Mouse (Mus musculus) regulatory T cell (primary cell): Measurements from ENCODE around the gene Cela3b.
"Not testable (repeated sequence)": the region's sequence is repeated elsewhere in the genome, so short reads cannot be mapped to it uniquely, and the experiment has no call there.

Experiments
- in situ Hi-C: fragments of 300-600 bp; cut with MboI, MseI; formaldehyde crosslinking; loops from one replicate; pipeline ENCODE4 v1.15.1; 2025; ENCODE audit warnings: high pct_unique_total_duplicates

Cela3b gene

DNA sequence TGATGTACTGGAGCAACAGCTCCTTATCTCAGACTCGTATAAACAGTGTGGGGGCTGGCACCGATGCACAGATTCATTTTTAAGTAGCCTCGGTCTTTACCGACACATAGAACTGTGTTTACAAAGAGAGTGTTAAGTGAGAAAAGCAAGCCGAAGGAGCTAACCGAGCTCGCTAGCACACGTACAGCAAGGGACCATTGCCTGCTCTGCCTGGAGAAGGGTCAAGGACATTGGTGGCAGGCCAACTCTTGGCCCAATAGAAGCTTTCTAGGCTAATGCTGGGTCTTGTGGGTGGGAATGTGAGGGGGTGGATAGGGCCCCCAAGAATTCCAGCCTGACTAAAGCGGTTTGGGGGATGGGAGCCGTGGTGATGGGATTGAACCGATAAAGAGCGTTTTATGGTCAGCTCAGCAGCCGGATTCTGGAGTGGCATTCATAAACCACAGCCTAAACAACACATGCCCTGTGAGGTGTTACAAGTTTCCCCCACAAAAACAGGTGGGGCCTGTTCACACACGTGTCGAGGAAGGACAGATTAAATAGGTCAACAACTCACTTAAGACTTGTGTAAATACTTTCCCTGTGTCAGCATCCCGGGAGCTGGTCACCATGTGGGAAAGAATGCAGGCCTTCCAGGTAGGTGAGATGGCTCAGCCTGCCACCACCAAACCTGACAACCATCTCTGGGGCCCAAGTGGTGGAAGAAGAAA, 31.8 kb upstream of the Cela3b start:
- in situ Hi-C loops: no loop called here

- in situ Hi-C loops: no loop called here
These were observed 30.9 kb upstream of the Cela3b start for GRCm38 (mm10) chr4:137461217-137461616.

GRCm38 (mm10) chr4:137460676-137461075, 30.3 kb upstream of the Cela3b start:
- in situ Hi-C loops: no loop called here

DNA sequence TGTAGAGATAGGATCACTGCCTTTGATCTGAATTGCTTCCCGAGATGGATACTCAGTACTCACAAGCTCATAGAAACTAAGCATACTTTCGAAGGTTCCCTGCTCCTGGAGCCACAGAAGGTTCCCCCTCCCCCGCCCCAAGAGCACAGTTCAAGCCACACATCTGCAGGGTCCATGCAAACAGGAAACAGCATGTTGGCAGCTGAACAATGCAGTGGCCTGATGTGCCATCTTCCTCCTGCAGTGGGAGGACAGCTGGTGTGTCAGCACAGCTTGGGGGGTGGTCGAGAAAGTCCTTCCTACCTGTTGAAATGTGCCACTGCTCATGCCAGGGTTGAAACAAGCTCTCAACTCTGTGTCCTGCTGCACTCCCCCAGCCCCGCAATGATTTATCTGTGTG, 28.5 kb upstream of the Cela3b start:
- in situ Hi-C loops: no loop called here

GRCm38 (mm10) chr4:137458310-137458709, 28.0 kb upstream of the Cela3b start:
- in situ Hi-C loops: no loop called here

DNA sequence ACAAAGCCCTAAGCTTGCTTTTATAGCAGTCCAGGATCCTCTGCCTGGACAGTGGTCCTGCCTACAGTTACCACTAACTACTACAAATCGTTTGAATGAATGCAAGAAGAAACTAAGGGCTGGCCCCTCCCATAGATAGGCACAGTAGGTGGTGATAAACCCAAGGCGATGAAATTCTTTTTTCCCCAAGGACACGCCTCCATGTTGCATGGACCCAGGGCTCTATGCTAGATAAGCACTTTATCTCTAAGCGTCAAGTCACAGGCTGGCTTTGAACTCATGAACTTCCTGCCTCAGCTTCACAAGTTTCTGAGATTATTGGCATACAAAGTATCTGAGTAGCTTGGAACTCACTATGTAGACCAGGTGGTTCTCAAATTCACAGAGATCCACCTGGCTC, 27.0 kb upstream of the Cela3b start:
- in situ Hi-C loops: no loop called here

GRCm38 (mm10) chr4:137456581-137456980, 26.2 kb upstream of the Cela3b start:
- in situ Hi-C loops: no loop called here

DNA sequence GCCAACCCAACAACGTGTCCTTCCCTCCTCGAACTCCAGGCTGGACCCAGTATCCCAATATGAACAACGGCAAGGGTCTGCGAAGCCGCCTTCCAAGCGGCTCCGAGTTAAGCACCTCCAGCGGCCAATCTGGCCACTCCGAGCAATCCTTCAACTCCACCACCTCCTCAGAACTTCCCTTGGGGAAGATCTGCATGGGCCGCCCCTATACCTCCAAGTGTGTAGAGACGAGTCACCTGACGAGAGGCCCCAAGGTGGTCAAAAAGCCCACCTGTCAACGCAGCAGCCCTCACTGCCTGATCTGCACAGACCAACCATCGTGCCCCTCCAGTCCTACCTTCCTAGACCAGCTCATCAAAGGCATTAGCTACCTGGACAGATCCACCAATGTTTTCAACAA, 24.2 kb upstream of the Cela3b start:
- in situ Hi-C loops: no loop called here

- in situ Hi-C loops: no loop called here
These were observed 23.0 kb upstream of the Cela3b start, which contains the start of gene 1700013G24Rik for GRCm38 (mm10) chr4:137453234-137453767. 1700013G24Rik (plus strand) TSS chr4:137453284.

DNA sequence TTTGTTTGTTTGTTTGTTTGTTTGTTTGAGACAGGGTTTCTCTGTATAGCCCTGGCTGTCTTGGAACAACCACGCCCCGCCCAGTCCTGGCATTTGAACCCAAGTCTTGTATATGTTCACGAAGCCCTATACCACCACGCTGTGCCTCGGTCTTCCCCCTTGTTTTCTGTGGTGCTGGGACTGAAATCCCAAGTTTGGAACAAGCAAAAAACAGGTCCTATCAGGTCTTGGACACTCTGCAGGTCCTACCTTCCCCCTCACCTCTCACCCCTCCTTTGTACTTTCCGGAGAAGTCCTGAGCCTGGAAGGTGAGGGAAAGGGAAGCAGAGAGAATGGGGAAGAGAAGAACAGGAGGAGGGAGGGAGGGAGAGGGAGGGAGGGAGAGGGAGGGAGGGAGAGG, 21.9 kb upstream of the Cela3b start:
- in situ Hi-C loops: no loop called here

GRCm38 (mm10) chr4:137449715-137450114, 19.4 kb upstream of the Cela3b start:
- in situ Hi-C loops: no loop called here

- in situ Hi-C loops: no loop called here
These were observed 18.8 kb upstream of the Cela3b start for GRCm38 (mm10) chr4:137449132-137449531.

DNA sequence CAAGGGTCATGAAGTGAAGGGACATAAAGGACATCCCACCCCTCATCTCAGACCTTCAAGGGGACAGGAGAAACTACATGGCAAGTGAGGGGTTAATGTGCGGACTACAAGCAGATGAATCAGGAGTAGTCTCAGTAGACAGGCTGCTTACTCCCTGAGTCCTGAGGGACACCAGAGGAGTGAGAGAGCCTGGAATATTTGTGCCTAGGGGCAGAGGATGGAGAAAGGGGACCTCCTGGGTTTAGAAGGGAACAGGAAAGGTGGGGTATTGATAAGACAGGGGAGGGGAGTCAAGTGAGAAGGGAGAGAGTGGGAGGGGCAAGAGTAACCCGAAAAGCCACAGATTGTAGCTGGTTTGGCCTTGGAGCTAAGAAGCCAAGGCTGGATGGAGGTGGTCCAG, 18.3 kb upstream of the Cela3b start:
- in situ Hi-C loops: no loop called here

DNA sequence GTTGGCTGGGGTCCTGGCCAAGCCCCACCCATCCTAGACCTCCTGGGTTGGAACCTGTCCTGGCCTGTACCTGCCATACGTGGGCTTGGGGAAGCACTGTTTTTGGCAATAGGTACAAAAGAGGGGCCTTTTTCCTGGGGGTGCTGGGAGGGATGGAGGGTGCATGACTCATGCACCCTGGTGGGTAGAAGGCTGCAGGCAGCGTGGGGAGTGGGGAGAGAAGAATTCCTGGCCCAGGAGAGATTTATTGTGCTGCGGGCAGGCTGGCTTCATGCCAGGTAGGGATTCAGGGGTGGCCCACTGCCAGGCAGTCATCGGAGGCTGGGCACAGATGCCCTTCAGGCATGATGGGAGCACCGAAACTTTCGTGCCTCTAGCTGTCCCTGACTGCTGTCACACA, 17.9 kb upstream of the Cela3b start:
- in situ Hi-C loops: no loop called here

GRCm38 (mm10) chr4:137447363-137448196, 17.2 kb upstream of the Cela3b start:
- in situ Hi-C loops: no loop called here

GRCm38 (mm10) chr4:137445881-137446280, 15.5 kb upstream of the Cela3b start:
- in situ Hi-C loops: no loop called here

GRCm38 (mm10) chr4:137443625-137444024, 13.3 kb upstream of the Cela3b start:
- in situ Hi-C loops: no loop called here

DNA sequence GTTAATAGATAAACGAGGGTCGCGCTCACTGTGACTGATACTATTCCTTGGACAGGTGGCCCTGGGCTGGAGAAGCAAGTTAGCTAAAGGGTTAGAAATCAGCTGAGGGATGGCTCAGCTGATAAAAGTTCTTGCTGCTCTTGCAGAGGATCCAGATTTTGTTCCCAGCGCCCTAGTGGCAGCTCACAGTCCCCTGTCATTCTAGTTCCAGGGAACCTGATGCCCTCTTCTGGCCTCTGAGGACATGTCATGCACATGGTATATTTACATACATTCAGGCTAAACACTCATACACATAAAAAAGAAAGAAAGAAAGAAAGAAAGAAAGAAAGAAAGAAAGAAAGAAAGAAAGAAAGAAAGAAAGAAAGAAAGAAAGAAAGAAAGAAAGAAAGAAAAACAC, 11.0 kb upstream of the Cela3b start:
- in situ Hi-C loops: no loop called here

- in situ Hi-C loops: no loop called here
These were observed 8.5 kb upstream of the Cela3b start for GRCm38 (mm10) chr4:137438842-137439241.

GRCm38 (mm10) chr4:137436979-137437669, 6.8 kb upstream of the Cela3b start:
- in situ Hi-C loops: no loop called here

- in situ Hi-C loops: not testable (repeated sequence)
These were observed 2.6 kb upstream of the Cela3b start for GRCm38 (mm10) chr4:137432700-137433550.
